Mouse (Mus musculus): ENCODE results near the gene Ammecr1. TPM values are rescaled to one million over a fixed set of nuclear protein-coding genes. Genes with fewer than 3 reads are reported as not detected.

The Ammecr1 gene
- polyA plus RNA-seq, 1 experiment from 2014 or later: 7.1 TPM

DNA sequence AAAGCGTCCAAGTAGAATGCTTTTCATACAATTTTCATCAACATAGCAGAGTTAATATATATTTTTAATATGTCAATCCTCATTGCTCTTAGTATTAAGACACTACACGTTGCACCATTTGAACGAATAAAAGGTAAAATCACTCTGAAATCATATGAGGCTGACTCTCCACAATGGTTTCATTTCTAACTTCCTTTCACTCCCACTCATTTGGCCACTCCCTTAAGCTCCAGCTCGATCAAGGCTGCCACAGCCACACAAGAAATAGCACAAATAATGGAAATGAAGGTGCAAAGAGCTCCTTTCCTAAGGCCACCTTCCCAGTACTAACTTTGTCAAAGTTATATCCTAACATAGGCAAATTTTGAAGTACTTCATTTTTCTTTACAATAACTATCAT lies 38.1 kb downstream of the Ammecr1 start:
- Histone ChIP-seq H3K9me3 (replicated peaks; ENCODE audit: low read length) (no peaks in the 10 kb centered on the region), H3K9ac (ENCODE audit: low read depth, low read length) (no peak overlapping the region), H3K4me2 (ENCODE audit: low read length) (no peak overlapping the region), H3K27ac (no peak overlapping the region), H3K4me3 (replicated peaks; ENCODE audit: low read depth, low read length) (no peak overlapping the region), H3K4me1 (replicated peaks; ENCODE audit: insufficient read depth, low read length) (no peaks in the 10 kb centered on the region), H3K36me3 (ENCODE audit: insufficient read depth, low read length) (no peaks in the 10 kb centered on the region), H3K27me3 (ENCODE audit: insufficient read depth, low read length) (no peaks in the 10 kb centered on the region)
- ATAC-seq (replicated peaks; ENCODE audit: low FRiP score, low read depth) (no peak), DNase-seq (ENCODE audit: low spot score) (no peak)
- no peak for TF ChIP-seq CTCF (IDR thresholded peaks at IDR 0.05; ENCODE audit: low read depth)
- 56% methylated on average over 4 of the region's 4 CpGs for WGBS

DNA sequence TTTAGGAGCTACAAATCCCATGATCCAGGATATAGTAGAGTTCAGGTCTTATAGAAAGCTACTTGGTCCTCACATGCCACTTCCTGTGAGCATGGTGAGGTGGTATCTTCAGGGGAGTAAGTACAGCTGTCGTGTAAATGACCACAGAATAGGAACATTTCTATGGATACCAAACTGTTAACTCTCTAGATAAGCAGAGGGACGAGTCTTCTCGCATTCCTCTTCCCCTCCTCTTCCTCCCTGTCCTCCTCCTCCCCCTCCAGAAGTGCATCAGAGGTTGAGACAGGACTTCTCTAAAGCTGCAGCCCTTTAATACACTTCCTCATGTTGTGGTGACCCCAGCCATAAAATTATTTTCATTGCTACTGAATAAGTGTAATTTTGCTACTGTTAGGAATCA lies 49.1 kb downstream of the Ammecr1 start:
- DNase-seq (ENCODE audit: low spot score) (no peak), ATAC-seq (replicated peaks; ENCODE audit: low FRiP score, low read depth) (no peak)
- Histone ChIP-seq H3K36me3 (ENCODE audit: insufficient read depth, low read length) (no peaks in the 10 kb centered on the region), H3K4me2 (ENCODE audit: low read length) (no peak overlapping the region), H3K4me1 (replicated peaks; ENCODE audit: insufficient read depth, low read length) (no peaks in the 10 kb centered on the region), H3K9ac (ENCODE audit: low read depth, low read length) (no peak overlapping the region), H3K27ac (no peak overlapping the region), H3K4me3 (replicated peaks; ENCODE audit: low read depth, low read length) (no peak overlapping the region), H3K9me3 (replicated peaks; ENCODE audit: low read length) (no peaks in the 10 kb centered on the region), H3K27me3 (ENCODE audit: insufficient read depth, low read length) (no peaks in the 10 kb centered on the region)
- TF ChIP-seq CTCF (IDR thresholded peaks at IDR 0.05; ENCODE audit: low read depth): no peak
- WGBS: 35% methylated on average over 3 of the region's 3 CpGs

DNA sequence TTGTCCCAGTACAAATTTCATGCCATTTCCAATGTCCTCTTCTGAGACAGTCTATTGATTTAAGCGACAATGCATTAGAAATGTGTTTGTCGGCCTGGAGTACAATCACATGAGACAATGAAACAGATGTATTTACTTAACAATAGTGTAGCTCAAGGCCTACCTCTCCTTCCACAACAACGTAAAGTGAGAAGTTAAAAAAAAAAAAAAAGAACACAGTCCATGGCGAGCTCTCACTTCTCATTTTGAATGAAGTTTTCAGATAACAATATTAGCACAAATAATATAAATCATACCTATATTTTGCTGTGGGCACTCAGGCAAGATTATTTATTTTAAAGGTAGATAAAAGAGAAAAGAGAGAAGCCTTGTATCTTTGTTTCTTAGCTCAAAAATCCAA lies 49.8 kb downstream of the Ammecr1 start:
- ATAC-seq (replicated peaks; ENCODE audit: low FRiP score, low read depth) (no peak), DNase-seq (ENCODE audit: low spot score) (no peak)
- Histone ChIP-seq H3K4me2 (ENCODE audit: low read length) (no peak overlapping the region), H3K4me1 (replicated peaks; ENCODE audit: insufficient read depth, low read length) (no peaks in the 10 kb centered on the region), H3K36me3 (ENCODE audit: insufficient read depth, low read length) (no peaks in the 10 kb centered on the region), H3K27ac (no peak overlapping the region), H3K9ac (ENCODE audit: low read depth, low read length) (no peak overlapping the region), H3K4me3 (replicated peaks; ENCODE audit: low read depth, low read length) (no peak overlapping the region), H3K27me3 (ENCODE audit: insufficient read depth, low read length) (no peaks in the 10 kb centered on the region), H3K9me3 (replicated peaks; ENCODE audit: low read length) (no peaks in the 10 kb centered on the region)
- TF ChIP-seq CTCF (IDR thresholded peaks at IDR 0.05; ENCODE audit: low read depth): no peak
- WGBS: 76% methylated on average over 4 of the region's 4 CpGs

DNA sequence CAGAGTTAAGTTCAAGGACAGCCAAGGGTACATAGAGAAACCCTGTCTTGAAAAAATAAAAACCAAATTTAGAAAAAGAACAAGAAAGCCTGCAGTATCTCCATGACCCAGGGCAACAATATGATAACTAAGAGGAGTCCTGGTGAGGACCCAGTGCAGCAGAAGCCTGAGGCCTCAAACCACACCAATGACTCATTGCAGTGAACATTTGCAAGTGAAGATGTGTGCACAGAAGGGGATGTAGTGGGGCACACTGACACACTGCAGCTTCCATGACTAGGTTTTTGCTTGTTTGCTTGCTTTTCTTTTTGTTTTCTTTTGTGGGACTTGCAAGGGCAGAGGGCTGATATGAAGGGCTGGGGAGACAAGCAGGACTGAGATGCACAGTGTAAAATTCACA lies 52.3 kb downstream of the Ammecr1 start:
- ATAC-seq (replicated peaks; ENCODE audit: low FRiP score, low read depth): no peak
- Histone ChIP-seq H3K36me3 (ENCODE audit: insufficient read depth, low read length) (no peaks in the 10 kb centered on the region), H3K4me3 (replicated peaks; ENCODE audit: low read depth, low read length) (no peak overlapping the region), H3K4me1 (replicated peaks; ENCODE audit: insufficient read depth, low read length) (no peaks in the 10 kb centered on the region), H3K9ac (ENCODE audit: low read depth, low read length) (no peak overlapping the region), H3K27me3 (ENCODE audit: insufficient read depth, low read length) (no peaks in the 10 kb centered on the region), H3K4me2 (ENCODE audit: low read length) (no peak overlapping the region), H3K9me3 (replicated peaks; ENCODE audit: low read length) (no peaks in the 10 kb centered on the region), H3K27ac (no peak overlapping the region)
- TF ChIP-seq CTCF (IDR thresholded peaks at IDR 0.05; ENCODE audit: low read depth): no peak
- DNase-seq (ENCODE audit: low spot score): no peak

DNA sequence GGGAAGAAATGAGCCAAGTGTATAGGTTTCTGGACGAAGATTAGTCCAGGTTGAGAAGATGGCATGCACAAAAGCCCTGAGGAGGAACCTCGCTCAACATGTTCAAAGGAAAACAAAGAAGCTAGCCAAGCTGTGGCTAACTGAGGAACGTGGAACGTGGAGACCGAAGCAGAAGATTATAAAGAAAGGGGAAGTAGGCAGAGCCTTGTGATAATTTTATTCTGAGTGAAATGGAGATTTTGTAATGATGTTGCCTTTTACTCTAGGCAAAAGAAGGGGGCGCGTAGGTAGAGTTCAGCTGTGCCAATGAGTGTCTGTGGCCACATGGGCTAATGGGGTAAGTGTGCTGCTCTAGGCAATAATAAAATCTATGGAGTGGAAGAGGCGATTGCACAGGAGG lies 62.7 kb downstream of the Ammecr1 start:
- 86% methylated on average over 8 of the region's 8 CpGs for WGBS
- ATAC-seq (replicated peaks; ENCODE audit: low FRiP score, low read depth): no peak
- H3K4me3 ChIP-seq (replicated peaks; ENCODE audit: low read depth, low read length): no peak overlapping the region

DNA sequence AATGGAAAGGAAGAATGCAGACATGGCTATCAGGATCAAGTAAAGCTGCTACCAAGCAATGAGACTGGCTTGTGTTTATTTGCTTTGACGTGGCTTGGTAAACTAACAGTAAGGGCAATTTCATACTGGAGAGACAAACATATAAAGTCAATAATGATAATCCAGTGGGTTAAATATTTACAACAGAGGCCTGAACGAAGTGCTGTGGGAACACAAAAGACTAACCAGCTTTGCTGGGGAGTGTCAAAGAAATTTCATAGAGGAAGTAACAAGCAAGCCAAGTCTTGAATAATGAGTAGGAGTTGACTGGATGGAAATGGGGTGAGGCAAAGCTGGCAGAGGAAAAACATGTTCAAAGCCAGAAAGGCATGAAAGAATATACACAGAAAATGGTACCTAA lies 63.9 kb downstream of the Ammecr1 start:
- ATAC-seq (replicated peaks; ENCODE audit: low FRiP score, low read depth): no peak
- no peaks in the 10 kb centered on the region for H3K27me3 ChIP-seq (ENCODE audit: insufficient read depth, low read length)
- H3K9me3 ChIP-seq (replicated peaks; ENCODE audit: low read length): no peaks in the 10 kb centered on the region
- no peak overlapping the region for H3K27ac ChIP-seq
- H3K4me3 ChIP-seq (replicated peaks; ENCODE audit: low read depth, low read length): no peak overlapping the region
- 63% methylated on average over 2 of the region's 2 CpGs for WGBS
- H3K36me3 ChIP-seq (ENCODE audit: insufficient read depth, low read length): no peaks in the 10 kb centered on the region
- H3K9ac ChIP-seq (ENCODE audit: low read depth, low read length): no peak overlapping the region
- DNase-seq (ENCODE audit: low spot score): no peak
- no peak overlapping the region for H3K4me2 ChIP-seq (ENCODE audit: low read length)
- H3K4me1 ChIP-seq (replicated peaks; ENCODE audit: insufficient read depth, low read length): no peaks in the 10 kb centered on the region
- no peak for TF ChIP-seq CTCF (IDR thresholded peaks at IDR 0.05; ENCODE audit: low read depth)

More for the DNA sequence above, 62.7 kb downstream of the Ammecr1 start:
- H3K4me2 ChIP-seq (ENCODE audit: low read length): no peak overlapping the region
- H3K27ac ChIP-seq: no peak overlapping the region
- H3K36me3 ChIP-seq (ENCODE audit: insufficient read depth, low read length): no peaks in the 10 kb centered on the region
- no peaks in the 10 kb centered on the region for H3K9me3 ChIP-seq (replicated peaks; ENCODE audit: low read length)
- H3K4me1 ChIP-seq (replicated peaks; ENCODE audit: insufficient read depth, low read length): no peaks in the 10 kb centered on the region
- no peak for TF ChIP-seq CTCF (IDR thresholded peaks at IDR 0.05; ENCODE audit: low read depth)
- H3K9ac ChIP-seq (ENCODE audit: low read depth, low read length): no peak overlapping the region
- no peaks in the 10 kb centered on the region for H3K27me3 ChIP-seq (ENCODE audit: insufficient read depth, low read length)
- DNase-seq (ENCODE audit: low spot score): no peak

DNA sequence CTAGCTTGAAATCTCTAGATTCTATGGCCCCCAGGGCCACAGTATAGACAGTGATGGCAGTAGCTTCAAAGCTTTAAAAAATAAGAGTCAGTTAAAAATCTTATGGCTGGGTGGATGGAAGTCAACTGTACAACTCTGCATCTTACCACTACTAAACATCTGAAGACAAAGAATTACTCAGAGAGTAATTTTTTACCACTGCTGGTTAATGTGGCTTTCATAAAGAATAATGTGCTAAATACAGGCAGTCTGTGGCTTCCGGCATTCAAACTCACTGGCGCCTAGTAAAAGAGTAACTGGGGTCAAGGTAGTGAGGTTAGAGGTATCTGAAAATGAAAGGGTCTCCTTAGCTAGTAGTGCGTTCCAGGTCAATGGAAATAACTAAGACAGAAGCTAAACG lies 64.6 kb downstream of the Ammecr1 start:
- Histone ChIP-seq H3K36me3 (ENCODE audit: insufficient read depth, low read length) (no peaks in the 10 kb centered on the region), H3K9ac (ENCODE audit: low read depth, low read length) (no peak overlapping the region), H3K27ac (no peak overlapping the region), H3K4me2 (ENCODE audit: low read length) (no peak overlapping the region), H3K9me3 (replicated peaks; ENCODE audit: low read length) (no peaks in the 10 kb centered on the region), H3K4me3 (replicated peaks; ENCODE audit: low read depth, low read length) (no peak overlapping the region), H3K4me1 (replicated peaks; ENCODE audit: insufficient read depth, low read length) (no peaks in the 10 kb centered on the region), H3K27me3 (ENCODE audit: insufficient read depth, low read length) (no peaks in the 10 kb centered on the region)
- TF ChIP-seq CTCF (IDR thresholded peaks at IDR 0.05; ENCODE audit: low read depth): no peak
- WGBS: 64% methylated on average over 4 of the region's 4 CpGs
- ATAC-seq (replicated peaks; ENCODE audit: low FRiP score, low read depth) (no peak), DNase-seq (ENCODE audit: low spot score) (no peak)

Data from kidney, postnatal 0 days (tissue).